Mouse (Mus musculus) midbrain, postnatal 0 days (tissue): ENCODE data around the gene Plac1. TPM values are rescaled to one million over a fixed set of nuclear protein-coding genes. Genes with fewer than 3 reads are reported as not detected.

ENCODE experiments used
- ATAC-seq: fragments of 200-750 bp; cut with Nextera tagmentation; 2 replicates; pipeline ENCODE4 v1.8.0; 2017; ENCODE audit warnings: moderate number of reproducible peaks, mild to moderate bottlenecking, moderate TSS enrichment, moderate library complexity; ENCODE audit not compliant: low FRiP score
- DNase-seq: peaks from one replicate; pipeline ENCODE4 v3.0.0-alpha.2; 2015; ENCODE audit warnings: low spot score
- H3K27ac ChIP-seq: fragments of 300-500 bp; sonication (generic); 2 replicates; pipeline ENCODE4 v1.5.1; 2014; ENCODE audit warnings: low read depth, mild to moderate bottlenecking, low read length, mixed read lengths
- H3K27me3 ChIP-seq: fragments of 300-500 bp; sonication (generic); 2 replicates; pipeline ENCODE4 v1.6.1; 2014; ENCODE audit warnings: low read length, control low read depth, mixed read lengths; ENCODE audit not compliant: insufficient read depth
- H3K36me3 ChIP-seq: fragments of 300-500 bp; sonication (generic); 2 replicates; pipeline ENCODE4 v1.6.1; 2014; ENCODE audit warnings: low read length, control low read depth, mixed read lengths; ENCODE audit not compliant: insufficient read depth
- H3K4me1 ChIP-seq: fragments of 300-500 bp; sonication (generic); 2 replicates; pipeline ENCODE4 v1.6.1; 2014; ENCODE audit warnings: mild to moderate bottlenecking, control low read depth, antibody characterized with exemption, low read length, mixed read lengths; ENCODE audit not compliant: insufficient read depth
- H3K4me2 ChIP-seq: fragments of 300-500 bp; sonication (generic); 2 replicates; pipeline ENCODE4 v1.6.1; 2014; ENCODE audit warnings: low read depth, mild to moderate bottlenecking, low read length, mixed read lengths; ENCODE audit not compliant: poor library complexity, severe bottlenecking
- H3K4me3 ChIP-seq: fragments of 300-500 bp; sonication (generic); 2 replicates; pipeline ENCODE4 v1.5.1; 2014; ENCODE audit warnings: low read depth, mild to moderate bottlenecking, low read length, moderate library complexity
- H3K9ac ChIP-seq: fragments of 300-500 bp; sonication (generic); replicated peaks from 2 replicates; pipeline ENCODE4 v1.6.1; 2014; ENCODE audit warnings: mild to moderate bottlenecking, low read length, moderate library complexity, mixed read lengths; ENCODE audit not compliant: poor library complexity, severe bottlenecking
- H3K9me3 ChIP-seq: fragments of 300-500 bp; sonication (generic); 2 replicates; pipeline ENCODE4 v1.6.1; 2016; ENCODE audit warnings: low read length, control low read depth
- CTCF ChIP-seq: IDR thresholded peaks from 2 replicates; pipeline ENCODE4 v1.5.1; 2016; ENCODE audit warnings: antibody characterized with exemption, mild to moderate bottlenecking
- WGBS: fragments of 180-500 bp; shearing (Covaris S2); extraction: QIAGEN DNeasy Blood & Tissue Kit; methylation state at CpG from one replicate; pipeline ENCODE4 v1.1.7; 2014; 5-methylcytosine and 5-hydroxymethylcytosine counted together
- polyA plus RNA-seq: library from polyadenylated mRNA; unstranded; fragments of >200 nt; fragmentation: Nextera tagmentation; extraction: Ambion mirVana; gene quantifications from 2 replicates; pipeline ENCODE4 v1.2.1, GENCODE M21; 2015
- total RNA-seq: library from RNA; depleted of rRNA; stranded (reverse); fragments of >200 nt; gene quantifications from 2 replicates; pipeline ENCODE4 v1.2.3, GENCODE M21; 2014

The Plac1 gene
- total and polyA plus RNA-seq, 2 experiments from 2014 or later, result 0.25 TPM; not detected in 1

GRCm38 (mm10) chrX:53118019-53118418 is 121.9 kb downstream of the Plac1 start:
- H3K27ac ChIP-seq, result no peak overlapping the region
- no peaks in the 10 kb centered on the region for H3K27me3 ChIP-seq
- TF ChIP-seq CTCF, result no peak
- no peak overlapping the region for H3K9ac ChIP-seq
- no peak overlapping the region for H3K4me3 ChIP-seq
- H3K4me1 ChIP-seq, result no peaks in the 10 kb centered on the region
- ATAC-seq (no peak), DNase-seq (no peak)
- H3K9me3 ChIP-seq, result no peaks in the 10 kb centered on the region
- H3K4me2 ChIP-seq, result no peak overlapping the region
- no peaks in the 10 kb centered on the region for H3K36me3 ChIP-seq

GRCm38 (mm10) chrX:53114994-53115393 is 124.9 kb downstream of the Plac1 start:
- 78% methylated on average over 7 of the region's 7 CpGs for WGBS
- Histone ChIP-seq H3K4me3 (no peak overlapping the region), H3K9me3 (no peaks in the 10 kb centered on the region), H3K4me2 (no peak overlapping the region), H3K36me3 (no peaks in the 10 kb centered on the region), H3K27ac (no peak overlapping the region), H3K4me1 (no peaks in the 10 kb centered on the region), H3K9ac (no peak overlapping the region), H3K27me3 (no peaks in the 10 kb centered on the region)
- TF ChIP-seq CTCF, result no peak
- no peak for DNase-seq
- ATAC-seq, result no peak

- 92% methylated on average over 4 of the region's 4 CpGs for WGBS
- TF ChIP-seq CTCF, result no peak
- H3K9ac ChIP-seq, result no peak overlapping the region
- no peaks in the 10 kb centered on the region for H3K27me3 ChIP-seq
- ATAC-seq (no peak), DNase-seq (no peak)
- H3K4me2 ChIP-seq, result no peak overlapping the region
- no peak overlapping the region for H3K27ac ChIP-seq
- H3K4me3 ChIP-seq, result no peak overlapping the region
- no peaks in the 10 kb centered on the region for H3K36me3 ChIP-seq
- H3K4me1 ChIP-seq, result no peaks in the 10 kb centered on the region
- no peaks in the 10 kb centered on the region for H3K9me3 ChIP-seq
Observed at GRCm38 (mm10) chrX:53110142-53110541, 129.8 kb downstream of the Plac1 start.

GRCm38 (mm10) chrX:53107127-53107526 is 132.8 kb downstream of the Plac1 start:
- Histone ChIP-seq H3K27ac (no peak overlapping the region), H3K9me3 (no peaks in the 10 kb centered on the region), H3K9ac (no peak overlapping the region), H3K27me3 (no peaks in the 10 kb centered on the region), H3K4me2 (no peak overlapping the region), H3K36me3 (no peaks in the 10 kb centered on the region), H3K4me3 (no peak overlapping the region), H3K4me1 (no peaks in the 10 kb centered on the region)
- 85% methylated on average over 2 of the region's 2 CpGs for WGBS
- ATAC-seq (no peak), DNase-seq (no peak)
- TF ChIP-seq CTCF, result no peak

- Histone ChIP-seq H3K4me2 (no peak overlapping the region), H3K36me3 (no peaks in the 10 kb centered on the region), H3K27me3 (no peaks in the 10 kb centered on the region), H3K9me3 (no peaks in the 10 kb centered on the region), H3K9ac (no peak overlapping the region), H3K4me1 (no peaks in the 10 kb centered on the region), H3K27ac (no peak overlapping the region), H3K4me3 (no peak overlapping the region)
- DNase-seq (peak; percentile 22), ATAC-seq (no peak)
- WGBS, result 35% methylated on average over 2 of the region's 2 CpGs
- no peak for TF ChIP-seq CTCF
Observed at GRCm38 (mm10) chrX:53101165-53101564, 138.7 kb downstream of the Plac1 start.

- no peak for ATAC-seq
- Histone ChIP-seq H3K4me2 (no peak overlapping the region), H3K9ac (no peak overlapping the region), H3K9me3 (no peaks in the 10 kb centered on the region), H3K27ac (no peak overlapping the region), H3K36me3 (no peaks in the 10 kb centered on the region), H3K4me1 (no peaks in the 10 kb centered on the region), H3K4me3 (no peak overlapping the region), H3K27me3 (no peaks in the 10 kb centered on the region)
- 56% methylated on average over 7 of the region's 7 CpGs for WGBS
- no peak for DNase-seq
- no peak for TF ChIP-seq CTCF
Observed at GRCm38 (mm10) chrX:53099951-53100350, 140.0 kb downstream of the Plac1 start.
